Mouse (Mus musculus) kidney, embryonic 15.5 days (tissue): Measurements from ENCODE around the gene Lrrn1. TPM values are rescaled to one million over a fixed set of nuclear protein-coding genes. Genes with fewer than 3 reads are reported as not detected.

Source experiments
- ATAC-seq: fragments of 200-750 bp; cut with Nextera tagmentation; replicated peaks from 2 replicates; pipeline ENCODE4 v1.8.0; 2017; ENCODE audit warnings: moderate TSS enrichment; ENCODE audit not compliant: low FRiP score
- H3K27ac ChIP-seq: fragments of 300-500 bp; sonication (generic); 2 replicates; pipeline ENCODE4 v1.5.1; 2015; ENCODE audit warnings: mild to moderate bottlenecking, inconsistent platforms
- H3K27me3 ChIP-seq: fragments of 300-500 bp; sonication (generic); 2 replicates; pipeline ENCODE4 v1.6.1; 2015; ENCODE audit warnings: inconsistent platforms
- H3K36me3 ChIP-seq: fragments of 300-500 bp; sonication (generic); 2 replicates; pipeline ENCODE4 v1.6.1; 2015; ENCODE audit warnings: inconsistent platforms
- H3K4me1 ChIP-seq: fragments of 300-500 bp; sonication (generic); 2 replicates; pipeline ENCODE4 v1.6.1; 2015; ENCODE audit warnings: inconsistent platforms
- H3K4me2 ChIP-seq: fragments of 300-500 bp; sonication (generic); 2 replicates; pipeline ENCODE4 v1.6.1; 2015; ENCODE audit warnings: moderate library complexity, mild to moderate bottlenecking, inconsistent platforms
- H3K4me3 ChIP-seq: fragments of 300-500 bp; sonication (generic); replicated peaks from 2 replicates; pipeline ENCODE4 v1.5.1; 2015; ENCODE audit warnings: mild to moderate bottlenecking, inconsistent platforms
- H3K9ac ChIP-seq: fragments of 300-500 bp; sonication (generic); 2 replicates; pipeline ENCODE4 v1.6.1; 2015; ENCODE audit warnings: mild to moderate bottlenecking, inconsistent platforms
- H3K9me3 ChIP-seq: fragments of 300-500 bp; sonication (generic); replicated peaks from 2 replicates; pipeline ENCODE4 v1.6.1; 2016; ENCODE audit warnings: inconsistent platforms
- WGBS: fragments of 180-500 bp; shearing (Covaris S2); methylation state at CpG from one replicate; pipeline ENCODE4 v1.1.7; 2015; ENCODE audit warnings: mixed read lengths; 5-methylcytosine and 5-hydroxymethylcytosine counted together
- polyA plus RNA-seq: library from polyadenylated mRNA; unstranded; fragments of >200 nt; fragmentation: Nextera tagmentation; extraction: Ambion mirVana; gene quantifications from 2 replicates; pipeline ENCODE4 v1.2.1, GENCODE M21; 2015

The Lrrn1 gene
- polyA plus RNA-seq, 1 experiment from 2014 or later: 10.5 TPM

DNA sequence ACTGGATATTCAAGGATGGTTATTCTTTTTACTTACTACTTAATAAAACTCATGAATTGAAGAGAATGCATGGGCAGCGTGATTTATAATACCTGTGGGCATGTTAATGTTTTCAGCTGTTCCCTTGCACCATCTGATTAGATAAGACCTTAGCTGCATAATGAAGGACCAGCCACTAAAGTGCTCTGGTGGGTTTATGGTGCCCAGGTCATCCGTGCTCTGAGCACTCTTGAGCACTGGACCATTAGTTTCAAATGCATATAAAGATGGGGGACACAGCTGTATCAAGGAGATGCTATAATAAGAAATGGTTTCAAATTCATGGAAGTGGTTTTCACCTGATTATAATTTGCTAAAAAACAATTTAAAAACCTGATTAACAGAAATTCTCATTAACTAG lies 16.7 kb downstream of the Lrrn1 start:
- ATAC-seq: no peak
- Histone ChIP-seq H3K4me3 (no peak overlapping the region), H3K36me3 (no peaks in the 10 kb centered on the region), H3K27me3 (no peaks in the 10 kb centered on the region), H3K4me1 (no peaks in the 10 kb centered on the region), H3K4me2 (no peak overlapping the region), H3K9me3 (no peaks in the 10 kb centered on the region), H3K9ac (no peak overlapping the region), H3K27ac (no peak overlapping the region)
- WGBS: 68% methylated on average over 2 of the region's 2 CpGs

DNA sequence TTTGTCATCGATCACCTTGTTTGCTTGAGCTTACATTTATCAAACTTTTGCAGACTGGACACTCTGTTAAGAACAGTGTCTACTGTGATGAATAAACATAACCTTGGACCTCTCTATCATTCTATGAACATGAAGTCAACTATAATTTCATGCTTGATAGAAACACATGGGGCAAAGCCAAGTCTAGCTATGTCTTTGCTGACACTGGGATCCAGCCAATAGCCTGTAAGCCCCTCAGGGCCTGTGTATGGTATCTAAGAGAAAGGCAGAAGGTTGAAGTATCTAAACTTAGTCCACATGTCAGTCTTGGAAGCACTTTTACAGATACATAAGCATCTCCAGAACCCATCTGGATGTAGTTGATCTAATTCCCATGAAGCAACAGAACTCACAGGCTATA lies 22.9 kb downstream of the Lrrn1 start:
- H3K27me3 ChIP-seq: no peaks in the 10 kb centered on the region
- H3K27ac ChIP-seq: no peak overlapping the region
- ATAC-seq: no peak
- H3K9me3 ChIP-seq: no peaks in the 10 kb centered on the region
- no peak overlapping the region for H3K4me3 ChIP-seq
- no peak overlapping the region for H3K9ac ChIP-seq
- no peaks in the 10 kb centered on the region for H3K4me1 ChIP-seq
- WGBS: 73% methylated on average over 1 of the region's 1 CpGs
- H3K36me3 ChIP-seq: no peaks in the 10 kb centered on the region
- no peak overlapping the region for H3K4me2 ChIP-seq

DNA sequence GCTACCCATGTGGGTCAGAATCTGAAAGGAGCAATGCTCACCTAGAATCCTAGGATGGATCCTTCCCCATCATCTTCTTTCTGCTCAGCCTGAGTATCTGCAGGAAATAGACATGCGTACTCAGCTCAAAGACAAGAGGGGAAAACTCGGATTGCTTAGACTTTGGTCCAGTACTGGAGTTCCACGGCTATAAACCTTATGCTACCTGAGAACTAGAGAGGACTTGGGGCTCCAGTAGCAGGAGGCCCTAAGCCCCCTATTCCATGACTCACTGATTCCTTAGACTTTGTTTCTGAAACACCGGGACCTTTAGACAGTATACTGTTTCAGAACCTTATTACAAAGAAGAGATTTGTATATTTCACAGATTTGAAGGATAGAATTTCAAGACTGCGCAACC lies 25.8 kb downstream of the Lrrn1 start:
- Histone ChIP-seq H3K4me1 (no peaks in the 10 kb centered on the region), H3K36me3 (no peaks in the 10 kb centered on the region), H3K4me2 (no peak overlapping the region), H3K27me3 (no peaks in the 10 kb centered on the region), H3K27ac (no peak overlapping the region), H3K9me3 (no peaks in the 10 kb centered on the region), H3K4me3 (no peak overlapping the region), H3K9ac (no peak overlapping the region)
- WGBS: 52% methylated on average over 5 of the region's 5 CpGs
- ATAC-seq: no peak

DNA sequence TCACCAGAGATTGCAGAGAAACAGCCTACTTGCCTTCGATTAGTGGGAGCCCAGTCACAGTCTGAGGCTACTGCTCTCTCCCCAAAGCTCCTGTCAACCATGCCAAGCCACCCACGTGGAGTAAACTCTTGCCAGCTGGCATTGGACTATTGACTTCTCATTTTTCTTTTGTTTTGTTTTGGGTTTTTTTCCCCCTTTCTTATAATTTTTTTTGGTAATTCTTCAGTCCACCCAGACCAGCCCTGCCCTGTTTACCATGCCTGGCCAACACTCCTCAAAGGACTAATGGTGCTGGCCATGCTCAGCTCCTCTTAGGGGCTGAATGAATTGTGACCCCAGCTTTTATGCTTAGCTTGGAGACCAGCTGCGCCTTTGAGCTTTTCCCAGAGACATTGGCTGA lies 27.4 kb downstream of the Lrrn1 start:
- H3K36me3 ChIP-seq: no peaks in the 10 kb centered on the region
- no peak overlapping the region for H3K4me3 ChIP-seq
- H3K9me3 ChIP-seq: no peaks in the 10 kb centered on the region
- H3K27ac ChIP-seq: no peak overlapping the region
- ATAC-seq: no peak
- H3K4me2 ChIP-seq: no peak overlapping the region
- 76% methylated on average over 3 of the region's 3 CpGs for WGBS
- H3K4me1 ChIP-seq: no peaks in the 10 kb centered on the region
- no peak overlapping the region for H3K9ac ChIP-seq
- no peaks in the 10 kb centered on the region for H3K27me3 ChIP-seq

DNA sequence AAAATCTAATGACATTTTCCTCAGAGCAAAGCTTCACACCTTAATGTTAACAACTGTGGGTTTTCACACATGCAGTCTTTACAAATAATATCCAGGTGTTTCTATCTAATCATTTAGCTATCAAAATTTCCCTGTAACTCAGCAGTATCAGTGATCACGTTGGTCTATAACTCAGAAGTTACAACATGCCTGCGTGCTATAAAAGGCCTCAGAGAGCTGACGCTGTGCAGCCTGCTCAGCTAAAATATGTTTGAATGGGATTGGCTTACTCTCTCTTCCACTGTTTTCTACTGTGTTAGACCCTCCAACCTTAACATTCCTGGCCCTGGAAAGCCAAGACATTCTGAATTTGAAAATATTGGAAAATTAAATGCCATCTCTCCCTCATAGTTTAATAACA lies 28.2 kb downstream of the Lrrn1 start:
- Histone ChIP-seq H3K4me3 (no peak overlapping the region), H3K4me2 (no peak overlapping the region), H3K4me1 (no peaks in the 10 kb centered on the region), H3K36me3 (no peaks in the 10 kb centered on the region), H3K27me3 (no peaks in the 10 kb centered on the region), H3K9ac (no peak overlapping the region), H3K9me3 (no peaks in the 10 kb centered on the region), H3K27ac (no peak overlapping the region)
- ATAC-seq: no peak
- WGBS: 73% methylated on average over 3 of the region's 3 CpGs

DNA sequence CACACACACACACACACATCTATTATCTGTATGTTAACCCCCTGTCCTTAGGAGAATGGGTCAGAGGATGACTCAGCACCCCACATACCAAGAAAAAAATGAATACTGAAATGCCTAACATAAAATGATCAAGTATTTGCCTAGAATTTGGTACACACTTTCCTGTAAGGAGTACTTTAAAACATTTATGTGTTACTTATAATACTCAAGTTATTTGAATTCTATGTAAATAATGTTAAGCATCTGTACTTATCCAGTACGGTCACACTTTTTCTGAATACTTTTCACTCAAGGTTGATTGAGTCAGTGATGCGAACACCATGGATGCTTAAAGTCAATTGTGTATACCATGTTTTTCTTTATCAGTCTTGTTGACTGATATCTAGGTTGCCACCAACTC lies 32.7 kb downstream of the Lrrn1 start:
- H3K9ac ChIP-seq: no peak overlapping the region
- 98% methylated on average over 2 of the region's 2 CpGs for WGBS
- no peaks in the 10 kb centered on the region for H3K27me3 ChIP-seq
- no peak overlapping the region for H3K27ac ChIP-seq
- peaks cover 4% of the 10 kb centered on the region; the same call in 1 of the 2 replicates for H3K4me1 ChIP-seq
- no peaks in the 10 kb centered on the region for H3K9me3 ChIP-seq
- no peak for ATAC-seq
- H3K4me2 ChIP-seq: no peak overlapping the region
- no peaks in the 10 kb centered on the region for H3K36me3 ChIP-seq
- no peak overlapping the region for H3K4me3 ChIP-seq

DNA sequence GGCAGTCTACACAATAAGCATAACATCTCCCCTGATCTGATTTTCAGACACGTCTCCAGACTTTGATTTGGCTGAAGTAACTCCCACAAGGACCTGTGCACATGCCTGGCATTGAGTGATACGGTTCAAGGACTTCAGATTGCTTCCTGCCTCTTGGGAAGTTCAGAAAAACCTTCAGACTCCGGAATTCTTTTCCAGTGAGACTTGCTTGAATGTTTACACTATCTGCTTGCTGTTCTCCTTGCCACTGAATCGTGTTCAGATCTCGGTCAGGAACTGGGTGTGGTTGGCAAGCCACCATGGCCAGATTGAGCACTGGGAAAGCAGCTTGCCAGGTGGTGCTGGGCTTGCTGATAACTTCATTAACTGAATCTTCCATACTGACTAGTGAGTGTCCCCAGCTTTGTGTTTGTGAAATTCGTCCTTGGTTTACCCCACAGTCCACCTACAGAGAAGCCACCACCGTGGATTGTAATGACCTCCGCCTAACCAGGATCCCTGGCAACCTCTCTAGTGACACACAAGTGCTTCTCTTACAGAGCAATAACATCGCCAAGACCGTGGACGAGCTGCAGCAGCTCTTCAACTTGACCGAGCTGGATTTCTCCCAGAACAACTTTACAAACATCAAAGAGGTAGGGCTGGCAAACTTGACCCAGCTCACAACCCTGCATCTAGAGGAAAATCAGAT lies 37.5 kb downstream of the Lrrn1 start:
- ATAC-seq: peak; percentile 62; the same call in 1 of the 2 replicates
- Histone ChIP-seq H3K27ac (no peak overlapping the region), H3K4me3 (no peak overlapping the region)

DNA sequence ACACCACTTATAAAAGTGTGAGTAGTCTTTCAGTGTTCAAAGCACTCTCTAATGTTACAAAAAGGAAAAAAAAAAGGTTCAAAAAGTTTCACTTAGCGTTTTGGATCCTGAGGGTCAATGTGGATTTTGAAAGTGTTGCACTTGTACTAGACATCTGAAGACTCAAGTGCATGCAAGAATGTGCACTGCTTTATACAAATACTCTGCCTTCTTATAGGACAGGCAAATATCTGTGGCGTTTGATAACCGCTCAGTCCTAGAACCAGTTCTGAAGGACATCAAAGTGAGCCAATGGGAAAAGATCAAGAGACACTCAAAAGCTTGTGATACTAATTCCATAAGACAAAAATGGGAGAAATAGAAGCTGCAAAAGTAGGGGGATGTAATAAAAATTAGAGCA lies 45.0 kb downstream of the Lrrn1 start:
- Histone ChIP-seq H3K9ac (no peak overlapping the region), H3K4me1 (no peaks in the 10 kb centered on the region), H3K27ac (no peak overlapping the region), H3K4me3 (no peak overlapping the region), H3K9me3 (no peaks in the 10 kb centered on the region), H3K27me3 (no peaks in the 10 kb centered on the region), H3K36me3 (no peaks in the 10 kb centered on the region), H3K4me2 (no peak overlapping the region)
- ATAC-seq: no peak
- 91% methylated on average over 3 of the region's 3 CpGs for WGBS

More for the DNA sequence above, 37.5 kb downstream of the Lrrn1 start:
- Histone ChIP-seq H3K9ac (no peak overlapping the region), H3K4me1 (peaks cover 5% of the 10 kb centered on the region; the same call in 1 of the 2 replicates), H3K9me3 (no peaks in the 10 kb centered on the region), H3K36me3 (0 out of 2 replicates have a peak, but pooled peaks cover 5% of the 10 kb centered on the region), H3K4me2 (no peak overlapping the region), H3K27me3 (no peaks in the 10 kb centered on the region)
- WGBS: 67% methylated on average over 12 of the region's 12 CpGs

DNA sequence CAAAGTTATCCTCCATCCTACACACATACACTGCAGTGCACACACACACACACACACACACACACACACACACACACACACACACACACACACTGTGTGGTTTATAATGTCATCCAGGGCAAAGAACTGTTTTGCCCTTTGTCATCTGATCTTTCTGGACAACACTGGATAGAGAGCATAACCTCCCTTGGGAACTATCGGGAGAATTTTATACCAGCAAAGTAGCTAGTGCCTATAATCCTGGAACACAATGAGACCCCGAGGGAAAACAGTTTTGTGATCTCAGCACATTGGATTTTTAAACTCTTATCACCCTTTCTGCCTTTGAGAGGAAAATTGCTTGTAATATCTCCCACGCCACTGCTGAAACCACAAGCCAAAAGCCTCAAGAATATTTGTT lies 45.8 kb downstream of the Lrrn1 start:
- Histone ChIP-seq H3K9me3 (no peaks in the 10 kb centered on the region), H3K27ac (no peak overlapping the region), H3K9ac (no peak overlapping the region), H3K4me3 (no peak overlapping the region), H3K4me1 (no peaks in the 10 kb centered on the region), H3K36me3 (no peaks in the 10 kb centered on the region), H3K27me3 (no peaks in the 10 kb centered on the region), H3K4me2 (no peak overlapping the region)
- WGBS: 48% methylated on average over 3 of the region's 3 CpGs
- ATAC-seq: no peak

DNA sequence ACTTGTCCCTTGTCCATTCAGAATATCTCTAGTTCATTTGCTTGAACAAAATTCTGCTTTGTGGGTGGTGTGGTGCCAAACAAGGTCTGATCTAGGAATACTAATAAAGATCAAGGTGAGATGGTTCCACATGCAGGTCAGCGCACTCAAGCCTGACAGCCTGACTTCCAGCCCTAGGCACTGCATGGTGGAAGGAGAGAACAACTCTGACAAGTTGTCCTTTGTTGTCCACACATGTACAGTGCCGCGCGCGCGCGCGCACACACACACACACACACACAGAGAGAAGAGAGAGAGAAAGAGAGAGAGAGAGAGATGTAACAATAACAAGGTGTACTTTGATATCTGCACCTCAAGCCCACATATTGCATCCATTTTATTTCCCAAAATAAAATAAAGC lies 47.7 kb downstream of the Lrrn1 start:
- no peak overlapping the region for H3K9ac ChIP-seq
- H3K27ac ChIP-seq: no peak overlapping the region
- no peaks in the 10 kb centered on the region for H3K9me3 ChIP-seq
- H3K36me3 ChIP-seq: no peaks in the 10 kb centered on the region
- H3K4me2 ChIP-seq: no peak overlapping the region
- H3K27me3 ChIP-seq: no peaks in the 10 kb centered on the region
- H3K4me3 ChIP-seq: no peak overlapping the region
- H3K4me1 ChIP-seq: no peaks in the 10 kb centered on the region
- no peak for ATAC-seq
- WGBS: 90% methylated on average over 8 of the region's 8 CpGs

DNA sequence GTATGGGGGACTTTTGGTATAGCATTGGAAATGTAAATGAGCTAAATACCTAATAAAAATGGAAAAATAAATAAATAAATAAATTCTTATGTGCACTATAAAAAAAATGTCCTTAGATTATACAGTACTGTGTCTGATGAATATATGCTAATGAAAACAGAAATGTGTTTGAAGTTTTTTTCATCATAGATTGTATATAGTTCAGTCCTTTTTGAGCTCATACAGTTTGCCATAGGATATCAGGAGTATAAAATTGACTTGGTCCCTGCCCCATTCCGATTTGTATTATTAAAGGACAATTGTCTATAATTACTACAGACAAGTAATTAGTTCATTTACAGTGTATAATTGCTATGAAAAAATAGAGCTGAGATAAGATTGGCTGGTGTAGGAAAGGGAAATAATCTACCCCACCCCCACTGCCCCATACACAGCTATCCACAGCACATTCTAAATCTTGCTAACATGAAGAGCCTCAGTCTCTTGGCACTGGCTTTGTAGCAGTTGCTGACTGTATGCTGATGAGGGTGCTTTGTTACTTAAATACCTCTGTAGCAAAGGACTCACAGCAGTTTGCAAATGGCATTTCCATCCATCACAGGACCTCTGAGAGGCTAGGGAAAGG lies 54.3 kb downstream of the Lrrn1 start:
- 92% methylated on average over 1 of the region's 1 CpGs for WGBS
- Histone ChIP-seq H3K27me3 (no peaks in the 10 kb centered on the region), H3K27ac (no peak overlapping the region), H3K4me3 (no peak overlapping the region), H3K4me2 (no peak overlapping the region), H3K9ac (no peak overlapping the region), H3K4me1 (no peaks in the 10 kb centered on the region), H3K36me3 (no peaks in the 10 kb centered on the region), H3K9me3 (no peaks in the 10 kb centered on the region)
- ATAC-seq: no peak

DNA sequence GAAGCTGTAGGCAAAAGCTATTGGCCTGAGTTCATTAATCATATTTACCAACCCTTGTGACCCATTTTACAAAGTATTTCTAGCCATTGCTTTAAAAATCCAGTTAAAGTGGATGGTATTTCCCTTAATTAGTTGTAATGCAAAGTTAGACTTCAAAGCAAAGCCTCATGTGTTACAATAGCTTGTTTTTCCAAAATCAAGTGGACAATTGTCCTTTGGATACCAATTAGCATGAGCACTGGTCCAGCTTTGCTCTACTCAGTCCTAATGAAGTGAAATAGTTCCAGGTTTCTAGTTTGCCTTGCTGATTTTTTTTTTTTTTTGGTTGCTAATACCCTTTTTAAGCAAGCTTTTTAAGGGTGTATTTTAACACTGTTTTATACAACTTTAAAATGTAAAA lies 75.6 kb downstream of the Lrrn1 start:
- Histone ChIP-seq H3K4me3 (no peak overlapping the region), H3K27ac (no peak overlapping the region), H3K4me1 (no peaks in the 10 kb centered on the region), H3K9me3 (no peaks in the 10 kb centered on the region), H3K4me2 (no peak overlapping the region), H3K27me3 (no peaks in the 10 kb centered on the region), H3K36me3 (no peaks in the 10 kb centered on the region), H3K9ac (no peak overlapping the region)
- no peak for ATAC-seq

DNA sequence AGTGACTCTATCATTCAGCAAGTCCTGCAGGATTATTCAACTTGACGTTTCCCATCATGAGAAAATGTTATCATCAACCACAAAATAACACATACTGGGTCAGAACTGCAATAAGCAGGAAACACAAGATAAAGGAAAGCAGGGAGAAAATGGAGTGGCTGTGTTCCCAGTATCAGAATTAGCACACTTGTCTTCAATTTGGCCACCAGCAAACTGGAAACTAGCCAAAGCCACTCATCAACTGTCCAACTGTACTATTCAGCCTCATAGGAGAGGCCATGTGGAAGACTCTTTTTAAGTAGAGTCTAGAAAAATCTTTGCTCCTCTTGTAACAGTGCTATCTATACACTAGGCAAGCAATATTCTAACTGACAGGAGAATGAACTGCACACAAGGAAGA lies 84.7 kb downstream of the Lrrn1 start:
- Histone ChIP-seq H3K4me1 (no peaks in the 10 kb centered on the region), H3K36me3 (no peaks in the 10 kb centered on the region), H3K4me2 (no peak overlapping the region), H3K27me3 (no peaks in the 10 kb centered on the region), H3K4me3 (no peak overlapping the region), H3K9ac (no peak overlapping the region), H3K9me3 (no peaks in the 10 kb centered on the region), H3K27ac (no peak overlapping the region)
- 85% methylated on average over 1 of the region's 1 CpGs for WGBS
- ATAC-seq: no peak
